Mouse (Mus musculus) cerebellum, postnatal 10 days (tissue): ENCODE results near the gene Nat8f1.
"Not testable (repeated sequence)": the region's sequence is repeated elsewhere in the genome, so short reads cannot be mapped to it uniquely, and the experiment has no call there.

Experiments used
- DNase-seq, 2 experiments: peaks; one replicate each; pipeline ENCODE4 v3.0.0; 2021; ENCODE audit warnings: mixed read lengths in 2 of 2

Nat8f1 gene

DNA sequence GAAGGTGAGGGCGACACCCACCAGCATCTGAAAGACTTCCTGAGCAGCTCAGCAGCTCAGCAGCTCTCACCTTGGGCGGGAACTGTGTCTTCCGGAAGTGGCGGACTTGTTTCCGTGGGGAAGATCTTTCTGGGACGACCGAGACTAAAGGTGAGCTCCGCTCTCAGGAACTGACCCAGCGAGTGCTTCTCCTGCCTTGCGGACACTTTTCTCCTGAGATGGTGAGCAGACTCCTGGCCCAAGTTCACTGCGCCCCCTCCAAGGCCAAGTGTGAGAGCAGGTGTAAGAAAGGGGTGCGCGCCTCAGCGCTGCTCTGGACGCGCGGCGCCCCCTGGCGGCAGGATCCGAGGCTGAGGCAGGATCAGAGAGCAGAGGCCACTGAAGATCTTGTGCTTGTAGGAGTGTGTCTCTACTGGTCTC, 10.8 kb downstream of the Nat8f1 start, which contains the start of gene Nat8f4:
TSS of gene Nat8f4 (minus strand) at position 243 of the 420 bp plus-strand sequence.
- peak; percentile 91 for DNase-seq

DNA sequence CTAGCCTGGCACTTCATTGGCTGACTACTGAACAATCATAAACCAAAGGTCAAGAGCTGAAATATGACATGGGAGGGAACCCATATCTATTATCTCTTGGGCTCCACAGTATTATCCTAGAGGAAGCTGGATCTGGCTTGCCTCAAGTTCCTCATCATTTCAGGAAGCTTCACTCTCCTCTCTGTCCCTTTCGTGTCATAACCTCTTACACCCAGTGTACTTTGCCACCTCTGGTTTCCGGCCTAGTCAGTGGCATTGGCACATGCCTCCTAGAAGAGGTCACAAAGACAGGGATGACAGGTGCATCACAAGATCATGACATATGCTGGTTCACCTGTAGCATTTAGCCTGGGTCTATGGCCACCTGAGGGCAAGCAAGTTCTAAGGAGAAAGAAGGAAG, 13.2 kb downstream of the Nat8f1 start:
- DNase-seq = no peak

DNA sequence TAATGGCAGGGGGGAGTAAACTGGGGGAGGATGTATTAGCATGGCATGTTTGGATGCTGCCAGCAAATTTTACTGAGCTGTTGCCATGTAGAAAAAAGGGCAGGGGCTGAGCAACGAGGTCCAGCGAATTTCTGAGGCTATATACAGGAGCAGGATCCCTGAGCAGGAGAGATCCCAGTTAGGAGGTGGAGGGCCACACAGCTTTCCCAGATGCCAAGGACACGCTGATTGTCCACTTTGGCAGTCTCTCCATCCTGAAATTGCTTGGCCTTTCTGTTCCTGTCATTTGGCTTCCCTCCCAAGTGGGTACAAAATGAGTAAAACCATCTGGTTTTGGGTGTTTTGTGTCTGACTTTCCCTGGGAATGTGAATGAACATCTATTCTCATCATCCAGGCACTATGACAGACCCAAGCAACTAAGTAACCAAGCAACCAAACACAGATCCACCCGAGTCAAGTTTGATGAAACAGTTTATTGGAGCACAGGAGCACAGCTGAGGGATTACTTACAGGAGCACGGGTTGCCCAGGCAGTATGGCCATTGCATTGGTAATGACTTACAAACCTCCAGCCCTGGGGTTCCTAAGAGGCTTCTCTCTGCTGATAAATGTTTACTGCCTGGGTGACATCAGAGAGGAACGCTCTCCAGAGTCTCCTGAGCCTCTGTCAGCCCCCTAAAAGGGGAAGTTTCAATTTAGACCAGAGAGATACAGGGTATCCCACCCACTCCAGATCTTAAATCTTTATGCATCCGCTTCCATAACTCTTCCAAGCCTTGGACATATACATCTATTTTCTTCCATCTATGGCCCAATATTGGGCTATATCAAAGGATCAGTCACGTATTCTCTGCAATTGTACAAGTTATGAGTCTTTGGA, 16.7 kb downstream of the Nat8f1 start:
- DNase-seq = peak in 1 of 2 experiments; percentile 22

DNA sequence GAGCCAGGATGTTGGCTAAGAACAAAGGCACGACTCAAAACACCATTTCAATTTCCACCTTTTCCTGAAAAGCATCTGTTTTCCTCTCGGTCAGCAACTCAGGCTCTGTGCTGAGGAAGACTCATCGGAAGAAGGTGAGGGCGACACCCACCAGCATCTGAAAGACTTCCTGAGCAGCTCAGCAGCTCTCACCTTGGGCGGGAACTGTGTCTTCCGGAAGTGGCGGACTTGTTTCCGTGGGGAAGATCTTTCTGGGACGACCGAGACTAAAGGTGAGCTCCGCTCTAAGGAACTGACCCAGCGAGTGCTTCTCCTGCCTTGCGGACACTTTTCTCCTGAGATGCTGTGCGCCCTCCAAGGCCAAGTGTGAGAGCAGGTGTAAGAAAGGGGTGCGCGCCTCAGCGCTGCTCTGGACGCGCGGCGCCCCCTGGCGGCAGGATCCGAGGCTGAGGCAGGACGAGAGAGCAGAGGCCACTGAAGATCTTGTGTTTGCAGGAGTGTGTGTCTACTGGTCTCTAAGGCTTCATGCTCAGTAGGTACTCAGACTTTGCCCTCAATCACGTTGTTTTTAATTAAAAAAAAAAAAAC, 20.3 kb downstream of the Nat8f1 start:
- peak; percentile 50 to 57 for DNase-seq

DNA sequence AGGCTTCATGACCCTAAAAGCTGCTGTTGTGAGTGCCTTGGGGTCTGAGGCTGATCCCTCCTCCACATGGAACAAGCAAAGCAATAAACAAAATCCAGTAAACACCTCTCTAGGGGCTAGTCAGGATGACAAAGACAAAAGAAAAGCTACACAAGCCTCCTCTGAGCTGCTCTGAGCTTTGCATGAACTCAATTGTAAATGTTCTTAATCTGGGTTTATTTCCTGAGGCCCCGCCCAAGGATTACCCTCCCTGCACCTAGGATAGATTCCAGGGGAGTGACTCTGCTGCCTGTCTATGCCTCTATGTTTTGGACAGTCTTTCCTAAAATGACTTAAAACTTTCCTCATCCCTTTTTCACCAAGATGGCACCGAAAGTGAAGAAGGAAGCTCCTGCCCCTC, 26.5 kb downstream of the Nat8f1 start:
- DNase-seq = no peak

DNA sequence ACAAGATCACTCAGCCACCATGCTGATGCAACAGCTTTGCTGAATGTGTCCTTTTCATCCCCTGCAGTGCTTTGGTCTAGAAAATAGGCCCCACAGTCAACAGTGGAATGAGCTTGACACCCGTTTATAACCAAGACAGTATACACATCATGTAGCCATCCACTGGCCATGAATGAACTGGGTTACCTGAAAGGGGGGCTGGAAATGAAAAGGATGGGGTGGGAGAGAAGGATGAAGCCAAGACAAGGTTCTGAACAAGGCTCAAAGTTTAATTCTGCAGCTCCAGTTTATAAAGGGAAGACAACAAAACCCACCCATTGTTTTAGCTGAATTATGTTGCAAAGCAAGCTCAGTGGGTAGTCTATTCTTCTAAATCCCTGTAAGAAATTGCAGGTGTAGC, 31.2 kb downstream of the Nat8f1 start:
- no peak for DNase-seq

DNA sequence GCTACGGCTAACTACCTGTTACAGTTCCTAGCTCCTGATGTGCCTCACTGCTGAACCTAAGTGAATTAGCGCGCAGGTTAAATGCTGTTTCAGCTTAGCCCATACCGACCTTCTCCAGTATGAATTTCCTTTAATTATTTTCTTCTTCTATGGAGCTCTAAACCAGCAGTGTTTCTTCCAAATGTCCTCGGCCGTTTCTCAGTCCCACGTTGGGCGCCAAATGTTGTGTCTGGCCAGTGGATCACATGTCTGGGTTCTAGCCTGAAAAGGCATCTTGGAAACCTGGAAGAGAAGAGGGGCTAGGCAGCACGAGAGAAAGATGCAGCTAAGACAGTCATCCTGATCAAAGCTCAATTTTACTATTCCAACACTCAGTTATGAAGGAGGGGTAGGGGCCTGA, 32.2 kb downstream of the Nat8f1 start:
- not testable (repeated sequence) for DNase-seq

DNA sequence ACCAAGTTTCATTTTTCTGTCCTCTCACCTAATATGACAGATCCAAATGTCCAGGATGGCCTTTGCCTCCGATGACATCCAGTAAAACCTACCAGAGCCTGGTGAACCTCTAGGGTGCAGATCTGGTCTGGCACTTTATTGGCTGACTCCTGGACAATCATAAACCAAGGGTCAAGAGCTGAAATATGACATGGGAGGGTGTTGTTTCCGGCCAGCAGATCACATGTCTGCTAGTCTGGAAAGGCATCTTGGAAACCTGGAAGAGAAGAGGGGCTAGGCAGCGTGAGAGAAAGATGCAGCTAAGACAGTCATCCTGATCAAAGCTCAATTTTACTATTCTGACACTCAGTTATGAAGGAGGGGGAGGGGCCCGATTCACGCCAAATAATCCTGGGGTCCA, 46.5 kb downstream of the Nat8f1 start, which contains the start of gene Nat8f2:
TSS of gene Nat8f2 (minus strand) at position 153 of the 400 bp plus-strand sequence.
- not testable (repeated sequence) for DNase-seq

GRCm38 (mm10) chr6:85867726-85868690, 47.5 kb downstream of the Nat8f1 start:
- no peak for DNase-seq

DNA sequence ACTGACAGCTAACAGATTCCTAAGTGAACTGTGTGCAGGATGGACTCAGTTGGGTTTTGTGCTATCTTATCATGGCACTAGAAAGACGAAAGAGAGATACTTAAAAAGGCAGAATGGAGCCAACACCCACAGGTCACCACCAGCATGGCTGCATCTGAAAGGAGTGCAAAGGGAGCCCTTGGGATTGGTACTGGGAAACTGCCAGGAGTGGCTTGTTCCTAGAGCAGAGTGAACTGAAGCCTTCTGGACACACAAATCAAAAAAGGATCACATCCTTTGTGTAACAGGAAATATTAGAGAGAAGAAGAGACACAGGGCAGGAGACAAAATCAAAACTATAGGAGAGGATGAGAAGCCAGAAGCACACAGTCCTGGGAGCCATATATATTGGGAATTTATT, 48.5 kb downstream of the Nat8f1 start:
- DNase-seq = not testable (repeated sequence)

GRCm38 (mm10) chr6:85866166-85866565, 49.3 kb downstream of the Nat8f1 start:
- not testable (repeated sequence) for DNase-seq

GRCm38 (mm10) chr6:85864900-85865639, 50.4 kb downstream of the Nat8f1 start:
- peak; percentile 44 to 70 for DNase-seq

GRCm38 (mm10) chr6:85863840-85864239, 51.6 kb downstream of the Nat8f1 start:
- no peak for DNase-seq

- no peak for DNase-seq
These were observed 52.4 kb downstream of the Nat8f1 start for GRCm38 (mm10) chr6:85863136-85863535.

GRCm38 (mm10) chr6:85862565-85862964, 52.9 kb downstream of the Nat8f1 start:
- no peak for DNase-seq

- DNase-seq = no peak
These were observed 54.2 kb downstream of the Nat8f1 start for GRCm38 (mm10) chr6:85861247-85861646.
